Mouse (Mus musculus): ENCODE data around the gene Adgrg3.

DNA sequence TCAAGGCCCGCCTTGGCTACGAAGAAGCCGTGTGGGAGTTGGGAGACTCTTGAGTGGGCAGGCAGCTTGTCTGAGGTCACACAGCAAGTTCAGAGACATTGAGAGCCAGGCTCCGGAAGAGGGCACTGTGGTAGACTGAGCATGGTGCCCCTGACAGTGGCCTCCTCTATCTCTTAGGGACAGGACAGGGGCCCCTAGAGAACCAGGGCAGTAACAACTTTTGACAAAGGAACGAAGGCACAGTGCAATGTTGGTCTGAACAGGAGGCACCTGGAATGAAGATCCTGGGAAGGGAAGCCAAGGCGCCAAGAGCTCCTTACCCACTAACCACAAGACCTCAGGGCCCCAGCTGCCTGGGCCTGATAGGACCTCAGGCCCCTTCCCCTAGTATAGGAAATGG lies 32.5 kb upstream of the Adgrg3 start:
- no peak for TF ChIP-seq CTCF (IDR thresholded peaks at IDR 0.05; ENCODE audit: borderline replicate concordance, insufficient read depth, low read depth, low read length)
- TF ChIP-seq POLR2A (IDR thresholded peaks at IDR 0.05; ENCODE audit: borderline replicate concordance, insufficient read depth, low read length): no peak

Measured in cerebellum, adult 2 months (tissue).